Mouse (Mus musculus): ENCODE data around the gene Sowaha. TPM values are rescaled to one million over a fixed set of nuclear protein-coding genes. Genes with fewer than 3 reads are reported as not detected.
A peak's percentile ranks its signal among the peaks of the same experiment; 100 is the strongest.

Sowaha gene
- polyA plus RNA-seq, 1 experiment from 2014 or later = 0.62 TPM

DNA sequence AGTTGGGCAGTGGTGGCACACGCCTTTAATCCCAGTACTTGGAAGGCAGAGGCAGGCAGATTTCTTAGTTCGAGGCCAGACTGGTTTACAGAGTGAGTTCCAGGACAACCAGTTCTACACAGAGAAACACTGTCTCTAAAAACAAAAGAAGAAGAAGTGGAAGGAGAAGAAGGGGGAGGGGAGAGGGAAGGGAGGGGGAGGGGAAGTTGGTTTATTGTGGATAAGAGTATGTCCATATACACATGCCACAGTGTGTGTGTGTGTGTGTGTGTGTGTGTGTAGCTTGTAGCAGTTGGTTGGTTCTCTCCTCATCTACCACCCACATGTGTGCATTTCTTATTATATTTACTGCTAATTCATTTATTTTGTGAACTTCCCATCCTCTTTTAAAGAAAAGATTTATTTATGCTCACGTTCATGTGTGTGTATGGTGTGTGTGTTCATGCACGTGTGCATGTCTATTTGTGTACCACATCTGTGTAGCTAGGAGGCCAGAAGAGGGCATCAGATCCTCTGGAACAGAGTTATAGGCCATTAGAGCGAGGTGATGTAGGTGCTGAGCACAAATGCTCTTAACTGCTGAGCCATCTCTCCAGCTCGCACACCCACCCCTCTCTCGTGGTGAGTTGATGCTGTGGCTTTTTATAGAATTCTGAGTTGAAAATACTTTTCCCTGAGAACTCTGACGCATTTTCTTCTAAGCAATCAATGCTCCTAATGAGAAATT is 22.1 kb upstream of the Sowaha start:
- H3K36me3 ChIP-seq (ENCODE audit: insufficient read depth, low read length) = no peaks in the 10 kb centered on the region
- no peaks in the 10 kb centered on the region for H3K9me3 ChIP-seq (ENCODE audit: low read length)
- no peaks in the 10 kb centered on the region; the same call in none of the 2 replicates for H3K4me1 ChIP-seq (ENCODE audit: insufficient read depth, low read depth, low read length)
- H3K27ac ChIP-seq (ENCODE audit: low read length) = no peak overlapping the region
- DNase-seq (ENCODE audit: low spot score) (no peak), ATAC-seq (no peak)
- TF ChIP-seq EP300 (IDR thresholded peaks at IDR 0.05) (no peak), CTCF (IDR thresholded peaks at IDR 0.05) (peak; percentile 44)
- no peak overlapping the region for H3K4me2 ChIP-seq (replicated peaks; ENCODE audit: low read depth, low read length)
- 74% methylated on average over 8 of the region's 8 CpGs for WGBS
- no peak overlapping the region for H3K9ac ChIP-seq (replicated peaks; ENCODE audit: low read depth)
- no peaks in the 10 kb centered on the region for H3K27me3 ChIP-seq (replicated peaks; ENCODE audit: insufficient read depth, low read length)
- no peak overlapping the region for H3K4me3 ChIP-seq (ENCODE audit: low read depth, low read length)

DNA sequence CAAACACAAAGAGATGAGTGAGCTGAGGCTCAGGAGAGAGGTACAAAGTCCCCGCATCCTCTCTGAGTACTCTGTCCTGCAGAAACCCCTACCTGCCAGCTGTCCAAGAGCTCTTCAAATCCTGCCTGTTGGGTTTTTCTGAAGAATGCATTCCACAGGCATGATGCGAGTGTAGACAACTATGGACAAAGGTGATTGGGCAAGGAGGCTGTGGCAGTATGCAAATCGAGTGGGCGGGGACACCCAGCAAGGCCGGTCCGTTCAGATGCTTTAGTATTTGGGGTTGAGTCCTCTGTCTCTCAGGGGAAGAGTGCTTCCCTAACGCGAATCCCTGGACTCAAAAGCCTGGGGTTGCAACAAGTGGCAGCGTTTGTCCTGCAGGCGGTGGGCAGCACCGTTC is 20.5 kb upstream of the Sowaha start:
- Histone ChIP-seq H3K4me2 (replicated peaks; ENCODE audit: low read depth, low read length) (no peak overlapping the region), H3K4me3 (ENCODE audit: low read depth, low read length) (no peak overlapping the region), H3K27ac (ENCODE audit: low read length) (no peak overlapping the region), H3K27me3 (replicated peaks; ENCODE audit: insufficient read depth, low read length) (no peaks in the 10 kb centered on the region), H3K9me3 (ENCODE audit: low read length) (no peaks in the 10 kb centered on the region), H3K4me1 (ENCODE audit: insufficient read depth, low read depth, low read length) (no peaks in the 10 kb centered on the region; the same call in none of the 2 replicates), H3K36me3 (ENCODE audit: insufficient read depth, low read length) (no peaks in the 10 kb centered on the region), H3K9ac (replicated peaks; ENCODE audit: low read depth) (no peak overlapping the region)
- peak; percentile 38; the same call in 1 of the 2 replicates for TF ChIP-seq EP300 (IDR thresholded peaks at IDR 0.05)
- TF ChIP-seq CTCF (IDR thresholded peaks at IDR 0.05) = no peak
- ATAC-seq (peak; percentile 95), DNase-seq (ENCODE audit: low spot score) (peak; percentile 92)
- 8% methylated on average over 11 of the region's 11 CpGs for WGBS

DNA sequence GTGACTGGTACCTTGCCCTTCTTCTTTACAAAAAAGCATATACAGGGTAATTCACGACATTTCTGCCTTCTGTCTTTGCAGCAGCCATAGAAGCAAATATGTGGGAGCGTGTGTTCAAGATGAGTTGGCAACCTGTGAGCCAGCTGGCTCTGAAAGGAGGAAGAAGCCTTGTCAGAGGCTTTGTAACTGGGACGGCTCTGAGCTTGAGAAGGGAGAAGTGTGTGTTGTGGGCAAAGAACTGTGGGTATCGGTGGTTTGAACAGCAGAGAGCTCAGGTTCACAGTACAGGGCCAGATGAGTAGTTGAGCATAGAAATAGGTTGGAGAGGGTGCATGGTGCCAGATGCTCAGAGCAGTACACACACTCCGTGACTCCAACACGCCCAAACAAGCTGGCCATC is 16.9 kb upstream of the Sowaha start:
- Histone ChIP-seq H3K4me1 (ENCODE audit: insufficient read depth, low read depth, low read length) (no peaks in the 10 kb centered on the region; the same call in 1 of the 2 replicates), H3K9me3 (ENCODE audit: low read length) (no peaks in the 10 kb centered on the region), H3K4me2 (replicated peaks; ENCODE audit: low read depth, low read length) (no peak overlapping the region), H3K27ac (ENCODE audit: low read length) (no peak overlapping the region), H3K36me3 (ENCODE audit: insufficient read depth, low read length) (no peaks in the 10 kb centered on the region), H3K27me3 (replicated peaks; ENCODE audit: insufficient read depth, low read length) (no peaks in the 10 kb centered on the region), H3K4me3 (ENCODE audit: low read depth, low read length) (no peak overlapping the region), H3K9ac (replicated peaks; ENCODE audit: low read depth) (no peak overlapping the region)
- TF ChIP-seq EP300 (IDR thresholded peaks at IDR 0.05) (no peak), CTCF (IDR thresholded peaks at IDR 0.05) (no peak)
- WGBS = 64% methylated on average over 6 of the region's 6 CpGs
- DNase-seq (ENCODE audit: low spot score) (no peak), ATAC-seq (no peak)

DNA sequence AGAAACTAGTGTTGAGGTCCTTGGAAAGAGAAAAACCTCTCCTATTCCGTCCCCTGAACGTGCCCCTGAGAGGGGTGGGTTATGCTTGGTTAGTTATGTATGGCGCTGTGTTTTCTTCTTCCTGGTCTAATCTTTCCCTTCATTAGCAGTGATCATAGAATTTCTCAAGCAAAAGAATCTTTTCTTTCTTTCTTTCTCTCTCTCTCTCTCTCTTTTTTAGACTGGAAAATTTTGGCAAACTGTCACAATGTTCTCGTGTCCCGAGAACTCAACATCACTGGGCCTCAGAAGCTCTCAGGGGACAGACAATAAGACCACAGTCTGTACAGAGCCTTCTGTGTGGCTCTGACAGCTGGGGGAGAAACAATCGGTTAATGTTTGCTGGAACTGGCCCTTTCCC is 15.3 kb upstream of the Sowaha start:
- no peak for DNase-seq (ENCODE audit: low spot score)
- TF ChIP-seq CTCF (IDR thresholded peaks at IDR 0.05) = no peak
- TF ChIP-seq EP300 (IDR thresholded peaks at IDR 0.05) = no peak
- no peak overlapping the region for H3K27ac ChIP-seq (ENCODE audit: low read length)
- H3K36me3 ChIP-seq (ENCODE audit: insufficient read depth, low read length) = no peaks in the 10 kb centered on the region
- no peak overlapping the region for H3K9ac ChIP-seq (replicated peaks; ENCODE audit: low read depth)
- no peak overlapping the region for H3K4me3 ChIP-seq (ENCODE audit: low read depth, low read length)
- no peak overlapping the region for H3K4me2 ChIP-seq (replicated peaks; ENCODE audit: low read depth, low read length)
- no peaks in the 10 kb centered on the region; the same call in 1 of the 2 replicates for H3K4me1 ChIP-seq (ENCODE audit: insufficient read depth, low read depth, low read length)
- WGBS = 59% methylated on average over 6 of the region's 6 CpGs
- no peaks in the 10 kb centered on the region for H3K27me3 ChIP-seq (replicated peaks; ENCODE audit: insufficient read depth, low read length)
- ATAC-seq = no peak
- no peaks in the 10 kb centered on the region for H3K9me3 ChIP-seq (ENCODE audit: low read length)

DNA sequence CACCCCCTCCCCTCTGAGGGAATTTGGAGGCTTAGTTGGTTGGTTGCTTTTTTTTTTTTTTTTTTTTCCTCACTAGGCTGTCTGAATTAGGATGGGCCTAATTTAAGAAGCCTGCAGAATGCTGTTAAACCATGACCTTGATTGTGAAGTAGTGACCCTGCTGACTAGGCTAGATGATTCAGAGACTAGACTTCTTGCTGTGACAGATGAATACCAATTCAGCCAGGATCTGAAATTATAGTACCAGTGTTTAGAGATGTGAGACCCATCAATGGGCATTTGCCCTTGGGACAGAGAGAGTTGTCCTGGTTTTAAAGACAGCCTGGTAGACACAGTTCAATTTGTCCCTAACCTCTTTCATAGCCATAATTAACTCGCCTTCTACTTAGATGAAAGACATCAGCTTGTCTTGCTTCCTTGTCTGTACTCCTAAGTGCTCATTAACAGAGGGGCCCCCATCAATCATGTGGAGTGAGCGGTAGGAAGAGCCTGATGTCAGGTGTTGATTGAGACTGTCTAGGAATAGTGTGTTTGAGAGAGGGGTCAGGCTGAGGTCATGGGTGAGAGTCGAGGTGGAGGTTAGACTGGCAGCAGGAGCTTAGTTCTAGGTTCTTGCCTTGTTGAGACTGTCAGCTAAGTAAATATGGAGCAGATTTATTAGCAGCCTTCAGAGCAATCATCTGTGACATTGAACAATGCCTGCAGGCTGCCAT is 13.3 kb upstream of the Sowaha start:
- Histone ChIP-seq H3K9me3 (ENCODE audit: low read length) (no peaks in the 10 kb centered on the region), H3K4me3 (ENCODE audit: low read depth, low read length) (no peak overlapping the region), H3K9ac (replicated peaks; ENCODE audit: low read depth) (no peak overlapping the region), H3K4me2 (replicated peaks; ENCODE audit: low read depth, low read length) (no peak overlapping the region), H3K27me3 (replicated peaks; ENCODE audit: insufficient read depth, low read length) (no peaks in the 10 kb centered on the region), H3K27ac (ENCODE audit: low read length) (no peak overlapping the region), H3K36me3 (ENCODE audit: insufficient read depth, low read length) (no peaks in the 10 kb centered on the region), H3K4me1 (ENCODE audit: insufficient read depth, low read depth, low read length) (no peaks in the 10 kb centered on the region)
- ATAC-seq (no peak), DNase-seq (ENCODE audit: low spot score) (no peak)
- TF ChIP-seq EP300 (IDR thresholded peaks at IDR 0.05) (no peak), CTCF (IDR thresholded peaks at IDR 0.05) (no peak)
- WGBS = 51% methylated on average over 3 of the region's 3 CpGs

DNA sequence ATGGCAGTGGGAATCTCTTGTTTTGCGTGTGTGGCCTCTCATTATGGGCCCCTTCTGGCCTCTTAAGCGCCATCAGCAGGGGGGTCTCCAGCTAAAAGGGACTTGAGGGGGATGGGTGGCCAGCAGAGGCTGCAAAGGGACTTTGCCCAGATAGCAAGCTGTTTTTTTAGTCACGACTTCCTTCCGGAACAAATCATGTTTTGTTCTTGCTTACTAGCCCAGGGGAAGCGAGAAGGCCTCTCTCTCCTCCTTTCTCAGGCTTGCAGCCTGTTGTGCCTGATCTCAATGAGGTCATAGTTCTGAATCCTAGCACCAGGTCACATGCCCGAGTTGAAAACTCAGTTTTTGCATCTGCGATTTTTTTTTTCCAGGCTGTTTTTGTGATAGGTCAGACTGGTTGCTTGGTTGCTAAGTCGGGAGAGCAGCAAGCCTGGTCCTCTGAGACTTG is 11.9 kb upstream of the Sowaha start:
- DNase-seq (ENCODE audit: low spot score) = no peak
- 33% methylated on average over 8 of the region's 8 CpGs for WGBS

More for the DNA sequence above, 11.9 kb upstream of the Sowaha start:
- H3K27ac ChIP-seq (ENCODE audit: low read length) = no peak overlapping the region
- no peaks in the 10 kb centered on the region; the same call in 1 of the 2 replicates for H3K27me3 ChIP-seq (replicated peaks; ENCODE audit: insufficient read depth, low read length)
- no peak overlapping the region for H3K4me3 ChIP-seq (ENCODE audit: low read depth, low read length)
- no peak overlapping the region for H3K4me2 ChIP-seq (replicated peaks; ENCODE audit: low read depth, low read length)
- no peaks in the 10 kb centered on the region for H3K36me3 ChIP-seq (ENCODE audit: insufficient read depth, low read length)
- ATAC-seq = no peak; the same call in 1 of the 2 replicates
- H3K9me3 ChIP-seq (ENCODE audit: low read length) = no peaks in the 10 kb centered on the region
- no peak overlapping the region for H3K9ac ChIP-seq (replicated peaks; ENCODE audit: low read depth)
- 0 out of 2 replicates have a peak, but pooled peaks cover 5% of the 10 kb centered on the region for H3K4me1 ChIP-seq (ENCODE audit: insufficient read depth, low read depth, low read length)
- no peak for TF ChIP-seq CTCF (IDR thresholded peaks at IDR 0.05)
- TF ChIP-seq EP300 (IDR thresholded peaks at IDR 0.05) = no peak

All from lung, postnatal 0 days (tissue).